Mouse (Mus musculus) liver, embryonic 15.5 days (tissue): ENCODE measurements around the gene Gmds. TPM values are rescaled to one million over a fixed set of nuclear protein-coding genes. Genes with fewer than 3 reads are reported as not detected.

ENCODE experiments used
- ATAC-seq: fragments of 200-750 bp; cut with Nextera tagmentation; 2 replicates; pipeline ENCODE4 v1.8.0; 2017; ENCODE audit warnings: moderate number of reproducible peaks, mild to moderate bottlenecking, moderate library complexity; ENCODE audit not compliant: insufficient read depth
- H3K27ac ChIP-seq: fragments of 300-500 bp; sonication (generic); replicated peaks from 2 replicates; pipeline ENCODE4 v1.5.1; 2015; ENCODE audit warnings: mild to moderate bottlenecking, inconsistent platforms
- H3K27me3 ChIP-seq: fragments of 300-500 bp; sonication (generic); 2 replicates; pipeline ENCODE4 v1.6.1; 2015; ENCODE audit warnings: mild to moderate bottlenecking, inconsistent platforms
- H3K36me3 ChIP-seq: fragments of 300-500 bp; sonication (generic); replicated peaks from 2 replicates; pipeline ENCODE4 v1.6.1; 2015; ENCODE audit warnings: moderate library complexity, mild to moderate bottlenecking, inconsistent platforms
- H3K4me1 ChIP-seq: fragments of 300-500 bp; sonication (generic); replicated peaks from 2 replicates; pipeline ENCODE4 v1.6.1; 2015; ENCODE audit warnings: inconsistent platforms
- H3K4me2 ChIP-seq: fragments of 300-500 bp; sonication (generic); 2 replicates; pipeline ENCODE4 v1.6.1; 2015; ENCODE audit warnings: moderate library complexity, mild to moderate bottlenecking, inconsistent platforms
- H3K4me3 ChIP-seq: fragments of 300-500 bp; sonication (generic); replicated peaks from 2 replicates; pipeline ENCODE4 v1.5.1; 2015; ENCODE audit warnings: mild to moderate bottlenecking, inconsistent platforms
- H3K9ac ChIP-seq: fragments of 300-500 bp; sonication (generic); 2 replicates; pipeline ENCODE4 v1.6.1; 2015; ENCODE audit warnings: moderate library complexity, mild to moderate bottlenecking, inconsistent platforms
- H3K9me3 ChIP-seq: fragments of 300-500 bp; sonication (generic); replicated peaks from 2 replicates; pipeline ENCODE4 v1.6.1; 2016; ENCODE audit warnings: inconsistent platforms
- WGBS: fragments of 180-500 bp; shearing (Covaris S2); methylation state at CpG from one replicate; pipeline ENCODE4 v1.1.7; 2015; ENCODE audit warnings: mixed read lengths; ENCODE audit not compliant: insufficient replicate concordance; 5-methylcytosine and 5-hydroxymethylcytosine counted together
- polyA plus RNA-seq: library from polyadenylated mRNA; unstranded; fragments of >200 nt; fragmentation: Nextera tagmentation; extraction: Ambion mirVana; gene quantifications from 2 replicates; pipeline ENCODE4 v1.2.1, GENCODE M21; 2015

Gene Gmds
- polyA plus RNA-seq, 1 experiment from 2014 or later: 7.0 TPM

DNA sequence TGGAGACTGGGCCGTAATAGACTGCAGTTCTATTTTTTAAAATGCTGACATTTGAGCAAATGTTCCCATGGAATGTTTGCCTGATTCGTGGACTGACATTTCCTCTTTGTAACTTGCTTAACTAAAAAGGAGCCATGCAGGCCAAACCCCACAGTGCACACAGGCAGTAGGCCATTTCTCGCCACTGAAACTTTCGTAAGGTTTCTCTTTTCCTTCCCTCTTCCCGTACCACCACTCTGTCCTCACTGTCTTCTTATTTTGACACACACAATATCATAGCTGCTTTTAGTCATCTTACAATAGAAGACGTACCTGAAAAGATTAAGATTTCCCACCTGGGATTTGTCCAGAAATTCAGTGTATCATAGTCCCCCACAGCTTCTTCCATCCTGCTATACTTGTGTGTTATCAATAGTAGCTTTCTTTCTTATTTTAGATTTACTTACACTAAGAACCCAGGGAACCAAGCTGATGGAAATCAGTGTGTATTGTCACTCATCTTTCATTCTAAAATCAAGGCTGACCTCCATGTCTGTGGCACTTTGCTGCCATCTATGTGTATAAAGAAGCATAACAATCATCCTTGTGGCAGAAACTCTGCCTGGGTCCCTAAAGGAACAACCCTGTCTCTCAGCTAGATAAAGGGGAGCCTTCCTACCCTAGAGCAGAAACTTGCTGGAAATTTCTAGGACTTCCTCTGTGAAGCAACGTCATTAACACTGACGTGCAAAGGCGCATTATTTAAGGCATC, 124.7 kb downstream of the Gmds start:
- H3K9ac ChIP-seq: no peak overlapping the region
- no peak overlapping the region for H3K4me2 ChIP-seq
- H3K27ac ChIP-seq: no peak overlapping the region
- no peaks in the 10 kb centered on the region for H3K36me3 ChIP-seq
- no peaks in the 10 kb centered on the region for H3K9me3 ChIP-seq
- WGBS: 46% methylated on average over 9 of the region's 9 CpGs
- H3K4me1 ChIP-seq: no peaks in the 10 kb centered on the region
- no peak for ATAC-seq
- no peak overlapping the region for H3K4me3 ChIP-seq
- H3K27me3 ChIP-seq: no peaks in the 10 kb centered on the region

DNA sequence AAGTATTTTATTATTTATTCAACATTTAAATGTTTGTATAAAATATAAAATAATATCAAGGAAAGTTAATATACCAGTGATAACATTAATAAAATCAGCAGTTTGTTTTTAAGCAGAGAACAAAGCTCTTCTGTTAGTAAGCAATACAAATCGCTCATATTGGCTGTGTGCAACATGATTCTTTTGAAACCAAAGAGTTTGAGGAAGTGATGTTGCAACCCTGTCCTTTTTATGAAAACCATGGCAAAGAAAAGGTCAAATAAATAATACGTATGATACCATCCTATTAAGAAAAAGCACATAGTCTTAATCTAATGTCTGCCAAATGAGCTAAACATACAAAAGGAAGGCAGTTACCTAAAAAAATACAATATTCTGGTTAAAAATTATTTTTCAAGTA, 126.4 kb downstream of the Gmds start:
- Histone ChIP-seq H3K4me2 (no peak overlapping the region), H3K36me3 (no peaks in the 10 kb centered on the region), H3K9ac (no peak overlapping the region), H3K27ac (no peak overlapping the region), H3K4me1 (no peaks in the 10 kb centered on the region), H3K9me3 (no peaks in the 10 kb centered on the region), H3K4me3 (no peak overlapping the region), H3K27me3 (no peaks in the 10 kb centered on the region)
- no peak for ATAC-seq
- 49% methylated on average over 2 of the region's 2 CpGs for WGBS

GRCm38 (mm10) chr13:32207172-32207908, 131.2 kb downstream of the Gmds start:
- 79% methylated on average over 5 of the region's 5 CpGs for WGBS
- no peak overlapping the region for H3K27ac ChIP-seq

GRCm38 (mm10) chr13:32179906-32180305, 158.6 kb downstream of the Gmds start:
- no peaks in the 10 kb centered on the region for H3K4me1 ChIP-seq
- WGBS: 10% methylated on average over 3 of the region's 3 CpGs
- ATAC-seq: no peak

More at GRCm38 (mm10) chr13:32207172-32207908, 131.2 kb downstream of the Gmds start:
- ATAC-seq: no peak
- Histone ChIP-seq H3K4me1 (no peaks in the 10 kb centered on the region), H3K4me3 (no peak overlapping the region), H3K9ac (no peak overlapping the region), H3K36me3 (no peaks in the 10 kb centered on the region), H3K4me2 (no peak overlapping the region), H3K9me3 (no peaks in the 10 kb centered on the region), H3K27me3 (no peaks in the 10 kb centered on the region)

DNA sequence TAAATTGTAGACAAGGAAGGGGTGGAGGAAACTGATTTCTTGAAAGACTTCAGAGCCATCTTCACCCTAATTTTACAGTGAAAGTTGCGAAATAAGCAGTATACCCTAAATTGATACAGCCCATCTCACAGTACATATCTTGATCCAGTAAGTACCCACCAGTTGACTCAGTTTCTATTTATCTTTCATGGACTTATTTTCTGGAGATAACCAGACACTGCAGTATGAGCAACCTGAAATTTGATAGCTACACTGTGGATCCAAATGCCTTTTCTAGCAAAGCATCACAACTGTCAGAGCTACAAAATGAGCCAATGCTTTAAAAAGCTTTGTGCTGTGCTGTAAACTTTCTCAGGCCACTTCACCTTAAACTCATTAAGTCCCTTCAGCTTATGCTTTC, 159.9 kb downstream of the Gmds start:
- Histone ChIP-seq H3K4me1 (no peaks in the 10 kb centered on the region), H3K4me3 (no peak overlapping the region), H3K27me3 (no peaks in the 10 kb centered on the region), H3K4me2 (no peak overlapping the region), H3K9ac (no peak overlapping the region), H3K9me3 (no peaks in the 10 kb centered on the region), H3K27ac (no peak overlapping the region), H3K36me3 (no peaks in the 10 kb centered on the region)
- ATAC-seq: no peak
- WGBS: 71% methylated on average over 1 of the region's 1 CpGs

More at GRCm38 (mm10) chr13:32179906-32180305, 158.6 kb downstream of the Gmds start:
- H3K36me3 ChIP-seq: no peaks in the 10 kb centered on the region
- no peaks in the 10 kb centered on the region for H3K27me3 ChIP-seq
- H3K9me3 ChIP-seq: no peaks in the 10 kb centered on the region
- no peak overlapping the region for H3K9ac ChIP-seq
- H3K4me3 ChIP-seq: no peak overlapping the region
- H3K4me2 ChIP-seq: no peak overlapping the region
- H3K27ac ChIP-seq: no peak overlapping the region

- Histone ChIP-seq H3K9ac (no peak overlapping the region), H3K9me3 (no peaks in the 10 kb centered on the region), H3K4me1 (no peaks in the 10 kb centered on the region), H3K27ac (no peak overlapping the region), H3K4me3 (no peak overlapping the region), H3K36me3 (no peaks in the 10 kb centered on the region), H3K4me2 (no peak overlapping the region), H3K27me3 (no peaks in the 10 kb centered on the region)
- WGBS: 54% methylated on average over 2 of the region's 2 CpGs
- no peak for ATAC-seq
These were observed 160.6 kb downstream of the Gmds start for GRCm38 (mm10) chr13:32177852-32178453.

DNA sequence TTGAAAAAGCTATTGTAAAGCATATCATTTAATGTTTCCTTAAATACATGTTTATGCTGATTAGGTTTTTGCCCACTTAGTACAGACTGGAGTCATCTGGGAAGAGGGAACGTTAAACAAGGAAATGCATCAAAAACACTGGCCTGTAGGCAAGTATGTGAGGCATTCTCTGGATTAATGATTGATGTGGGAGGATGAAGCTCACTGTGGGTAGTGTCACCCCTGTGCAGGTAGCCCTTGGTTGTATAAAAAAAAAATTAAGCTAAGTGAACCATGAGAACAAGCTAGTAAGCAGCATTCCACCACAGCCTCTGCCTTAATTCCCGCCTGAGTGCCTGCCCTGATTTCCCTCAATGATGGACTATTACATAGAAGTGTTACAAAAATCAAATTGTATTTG, 163.5 kb downstream of the Gmds start:
- no peak overlapping the region for H3K9ac ChIP-seq
- H3K27me3 ChIP-seq: no peaks in the 10 kb centered on the region
- WGBS: 56% methylated on average over 2 of the region's 2 CpGs
- no peak overlapping the region for H3K4me2 ChIP-seq
- no peak for ATAC-seq
- H3K4me3 ChIP-seq: no peak overlapping the region
- H3K9me3 ChIP-seq: no peaks in the 10 kb centered on the region
- H3K4me1 ChIP-seq: no peaks in the 10 kb centered on the region
- H3K36me3 ChIP-seq: no peaks in the 10 kb centered on the region
- no peak overlapping the region for H3K27ac ChIP-seq

DNA sequence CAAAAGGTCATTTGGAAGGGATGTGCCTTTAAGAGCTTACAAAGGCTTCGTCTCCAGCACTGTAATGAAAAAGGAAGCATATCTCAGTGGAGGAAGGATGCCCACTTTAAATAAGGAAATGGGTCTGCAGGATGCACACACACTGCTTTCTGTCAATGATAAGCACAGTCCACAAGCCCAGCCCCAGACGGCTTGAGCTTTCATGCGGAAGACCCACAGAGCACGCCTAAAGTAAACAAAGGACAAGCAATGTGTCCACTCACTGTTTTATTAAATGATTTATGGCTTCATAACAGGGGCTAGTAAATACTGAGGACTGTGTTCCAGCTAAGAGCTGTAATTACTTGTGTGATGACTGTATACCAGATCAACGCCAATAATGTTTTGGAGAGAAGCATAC, 169.4 kb downstream of the Gmds start:
- Histone ChIP-seq H3K9ac (no peak overlapping the region), H3K36me3 (no peaks in the 10 kb centered on the region), H3K9me3 (no peaks in the 10 kb centered on the region), H3K4me2 (no peak overlapping the region), H3K4me1 (no peaks in the 10 kb centered on the region), H3K27ac (no peak overlapping the region), H3K4me3 (no peak overlapping the region), H3K27me3 (no peaks in the 10 kb centered on the region)
- peak; percentile 44 for ATAC-seq
- 15% methylated on average over 5 of the region's 5 CpGs for WGBS

DNA sequence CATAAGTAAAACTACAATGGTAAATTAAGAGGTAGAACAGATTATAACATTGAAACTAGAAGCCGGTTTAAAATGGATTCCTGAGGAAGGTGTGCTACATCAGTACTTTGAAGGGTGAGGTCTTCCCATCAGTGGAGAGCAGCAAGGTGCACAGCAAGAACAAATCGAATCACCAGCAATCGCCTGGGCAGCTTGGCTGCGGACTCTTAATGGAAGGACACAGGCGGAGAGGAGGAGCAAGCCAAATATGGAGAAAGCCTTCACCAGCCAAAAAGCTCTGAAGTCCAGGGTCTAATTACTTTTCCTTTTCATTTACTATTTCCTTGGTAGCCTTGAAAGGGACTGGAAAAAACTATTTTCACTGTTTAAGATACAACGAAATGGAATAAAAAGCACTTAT, 170.7 kb downstream of the Gmds start:
- H3K4me3 ChIP-seq: no peak overlapping the region
- H3K27me3 ChIP-seq: no peaks in the 10 kb centered on the region
- H3K27ac ChIP-seq: no peak overlapping the region
- 69% methylated on average over 6 of the region's 6 CpGs for WGBS
- H3K9ac ChIP-seq: no peak overlapping the region
- no peak overlapping the region for H3K4me2 ChIP-seq
- ATAC-seq: no peak
- no peaks in the 10 kb centered on the region for H3K9me3 ChIP-seq
- H3K4me1 ChIP-seq: no peaks in the 10 kb centered on the region
- no peaks in the 10 kb centered on the region for H3K36me3 ChIP-seq

DNA sequence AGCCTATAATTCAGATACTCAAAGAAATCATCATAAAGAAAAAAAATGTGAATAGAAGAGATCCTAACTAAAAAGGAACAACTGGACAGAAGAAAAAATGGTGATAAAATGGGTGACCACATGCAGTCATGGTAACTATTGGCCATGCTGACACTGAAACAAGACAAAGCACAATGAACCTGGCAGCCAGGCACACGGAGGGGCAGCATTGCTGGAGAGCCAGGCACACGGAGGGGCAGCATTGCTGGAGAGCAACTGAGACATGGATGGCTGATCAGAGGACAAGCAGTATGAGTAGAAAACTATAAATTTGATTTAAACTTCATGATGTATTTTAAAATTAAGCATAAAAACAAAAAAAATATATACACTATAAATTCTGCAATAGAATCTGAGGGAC, 173.0 kb downstream of the Gmds start:
- Histone ChIP-seq H3K36me3 (no peaks in the 10 kb centered on the region), H3K4me1 (no peaks in the 10 kb centered on the region), H3K9me3 (no peaks in the 10 kb centered on the region), H3K4me2 (no peak overlapping the region), H3K9ac (no peak overlapping the region), H3K4me3 (no peak overlapping the region), H3K27me3 (no peaks in the 10 kb centered on the region), H3K27ac (no peak overlapping the region)
- 62% methylated on average over 2 of the region's 2 CpGs for WGBS
- no peak for ATAC-seq

- no peaks in the 10 kb centered on the region for H3K27me3 ChIP-seq
- H3K9ac ChIP-seq: no peak overlapping the region
These were observed 177.0 kb downstream of the Gmds start for GRCm38 (mm10) chr13:32161567-32161966.

More at GRCm38 (mm10) chr13:32161567-32161966, 177.0 kb downstream of the Gmds start:
- 28% methylated on average over 2 of the region's 2 CpGs for WGBS
- Histone ChIP-seq H3K9me3 (no peaks in the 10 kb centered on the region), H3K27ac (no peak overlapping the region), H3K4me1 (no peaks in the 10 kb centered on the region), H3K36me3 (no peaks in the 10 kb centered on the region), H3K4me3 (no peak overlapping the region), H3K4me2 (no peak overlapping the region)
- no peak for ATAC-seq
